Mouse (Mus musculus): ENCODE measurements around the gene Mex3b. TPM values are rescaled to one million over a fixed set of nuclear protein-coding genes. Genes with fewer than 3 reads are reported as not detected.

Gene Mex3b
- polyA plus RNA-seq, 1 experiment, result 0.01 TPM

- H3K4me3 ChIP-seq (replicated peaks), result no peak overlapping the region
- H3K27me3 ChIP-seq (ENCODE audit: control insufficient read depth), result no peaks in the 10 kb centered on the region
- no peaks in the 10 kb centered on the region for H3K4me1 ChIP-seq (ENCODE audit: control insufficient read depth)
- no peaks in the 10 kb centered on the region for H3K36me3 ChIP-seq (ENCODE audit: control insufficient read depth)
- no peak for TF ChIP-seq GATA1 (IDR thresholded peaks at IDR 0.05; ENCODE audit: low read length)
- TF ChIP-seq TAL1 (IDR thresholded peaks at IDR 0.05; ENCODE audit: low read length), result no peak
- H3K9me3 ChIP-seq (ENCODE audit: control insufficient read depth, low read length), result no peaks in the 10 kb centered on the region
These were observed 12.9 kb downstream of the Mex3b start for GRCm38 (mm10) chr7:82880016-82880415.

- Histone ChIP-seq H3K27me3 (ENCODE audit: control insufficient read depth) (no peaks in the 10 kb centered on the region), H3K4me1 (ENCODE audit: control insufficient read depth) (no peaks in the 10 kb centered on the region), H3K9me3 (ENCODE audit: control insufficient read depth, low read length) (no peaks in the 10 kb centered on the region), H3K4me3 (replicated peaks) (no peak overlapping the region), H3K36me3 (ENCODE audit: control insufficient read depth) (no peaks in the 10 kb centered on the region)
- TF ChIP-seq TAL1 (IDR thresholded peaks at IDR 0.05; ENCODE audit: low read length) (no peak), GATA1 (IDR thresholded peaks at IDR 0.05; ENCODE audit: low read length) (no peak)
These were observed 13.6 kb downstream of the Mex3b start for GRCm38 (mm10) chr7:82880700-82881099.

- TF ChIP-seq TAL1 (IDR thresholded peaks at IDR 0.05; ENCODE audit: low read length), result no peak
- TF ChIP-seq GATA1 (IDR thresholded peaks at IDR 0.05; ENCODE audit: low read length), result no peak
- Histone ChIP-seq H3K4me3 (replicated peaks) (no peak overlapping the region), H3K4me1 (ENCODE audit: control insufficient read depth) (no peaks in the 10 kb centered on the region), H3K9me3 (ENCODE audit: control insufficient read depth, low read length) (no peaks in the 10 kb centered on the region), H3K27me3 (ENCODE audit: control insufficient read depth) (no peaks in the 10 kb centered on the region), H3K36me3 (ENCODE audit: control insufficient read depth) (no peaks in the 10 kb centered on the region)
These were observed 23.3 kb downstream of the Mex3b start for GRCm38 (mm10) chr7:82890317-82890850.

- no peak for TF ChIP-seq TAL1 (IDR thresholded peaks at IDR 0.05; ENCODE audit: low read length)
- H3K27me3 ChIP-seq (ENCODE audit: control insufficient read depth), result no peaks in the 10 kb centered on the region
- no peaks in the 10 kb centered on the region for H3K4me1 ChIP-seq (ENCODE audit: control insufficient read depth)
- H3K9me3 ChIP-seq (ENCODE audit: control insufficient read depth, low read length), result no peaks in the 10 kb centered on the region
- no peak overlapping the region for H3K4me3 ChIP-seq (replicated peaks)
- no peaks in the 10 kb centered on the region for H3K36me3 ChIP-seq (ENCODE audit: control insufficient read depth)
These were observed 23.9 kb downstream of the Mex3b start for GRCm38 (mm10) chr7:82890875-82891515.

- TF ChIP-seq TAL1 (IDR thresholded peaks at IDR 0.05; ENCODE audit: low read length) (no peak), GATA1 (IDR thresholded peaks at IDR 0.05; ENCODE audit: low read length) (no peak)
- H3K36me3 ChIP-seq (ENCODE audit: control insufficient read depth), result no peaks in the 10 kb centered on the region
- H3K27me3 ChIP-seq (ENCODE audit: control insufficient read depth), result no peaks in the 10 kb centered on the region
- no peak overlapping the region for H3K4me3 ChIP-seq (replicated peaks)
- no peaks in the 10 kb centered on the region; the same call in 1 of the 2 replicates for H3K9me3 ChIP-seq (ENCODE audit: control insufficient read depth, low read length)
- H3K4me1 ChIP-seq (ENCODE audit: control insufficient read depth), result no peaks in the 10 kb centered on the region
These were observed 27.2 kb downstream of the Mex3b start for GRCm38 (mm10) chr7:82894366-82894765.

GRCm38 (mm10) chr7:82895606-82896005, 28.5 kb downstream of the Mex3b start:
- no peak overlapping the region for H3K4me3 ChIP-seq (replicated peaks)
- no peaks in the 10 kb centered on the region; the same call in 1 of the 2 replicates for H3K9me3 ChIP-seq (ENCODE audit: control insufficient read depth, low read length)
- H3K27me3 ChIP-seq (ENCODE audit: control insufficient read depth), result no peaks in the 10 kb centered on the region
- no peaks in the 10 kb centered on the region for H3K4me1 ChIP-seq (ENCODE audit: control insufficient read depth)
- no peaks in the 10 kb centered on the region for H3K36me3 ChIP-seq (ENCODE audit: control insufficient read depth)
- TF ChIP-seq TAL1 (IDR thresholded peaks at IDR 0.05; ENCODE audit: low read length), result no peak
- TF ChIP-seq GATA1 (IDR thresholded peaks at IDR 0.05; ENCODE audit: low read length), result no peak

- H3K4me1 ChIP-seq (ENCODE audit: control insufficient read depth), result no peaks in the 10 kb centered on the region
- H3K9me3 ChIP-seq (ENCODE audit: control insufficient read depth, low read length), result no peaks in the 10 kb centered on the region; the same call in 1 of the 2 replicates
- no peak for TF ChIP-seq GATA1 (IDR thresholded peaks at IDR 0.05; ENCODE audit: low read length)
- TF ChIP-seq TAL1 (IDR thresholded peaks at IDR 0.05; ENCODE audit: low read length), result no peak
- no peak overlapping the region for H3K4me3 ChIP-seq (replicated peaks)
- no peaks in the 10 kb centered on the region for H3K27me3 ChIP-seq (ENCODE audit: control insufficient read depth)
- no peaks in the 10 kb centered on the region for H3K36me3 ChIP-seq (ENCODE audit: control insufficient read depth)
These were observed 29.6 kb downstream of the Mex3b start for GRCm38 (mm10) chr7:82896750-82897149.

GRCm38 (mm10) chr7:82899459-82900297, 32.5 kb downstream of the Mex3b start:
- no peak for TF ChIP-seq TAL1 (IDR thresholded peaks at IDR 0.05; ENCODE audit: low read length)
- no peak for TF ChIP-seq GATA1 (IDR thresholded peaks at IDR 0.05; ENCODE audit: low read length)
- Histone ChIP-seq H3K4me3 (replicated peaks) (no peak overlapping the region), H3K27me3 (ENCODE audit: control insufficient read depth) (no peaks in the 10 kb centered on the region), H3K4me1 (ENCODE audit: control insufficient read depth) (no peaks in the 10 kb centered on the region), H3K36me3 (ENCODE audit: control insufficient read depth) (no peaks in the 10 kb centered on the region), H3K9me3 (ENCODE audit: control insufficient read depth, low read length) (no peaks in the 10 kb centered on the region; the same call in 1 of the 2 replicates)

GRCm38 (mm10) chr7:82903006-82903405, 35.9 kb downstream of the Mex3b start:
- H3K9me3 ChIP-seq (ENCODE audit: control insufficient read depth, low read length), result no peaks in the 10 kb centered on the region; the same call in 1 of the 2 replicates
- H3K36me3 ChIP-seq (ENCODE audit: control insufficient read depth), result no peaks in the 10 kb centered on the region
- H3K4me1 ChIP-seq (ENCODE audit: control insufficient read depth), result no peaks in the 10 kb centered on the region
- TF ChIP-seq TAL1 (IDR thresholded peaks at IDR 0.05; ENCODE audit: low read length), result no peak
- TF ChIP-seq GATA1 (IDR thresholded peaks at IDR 0.05; ENCODE audit: low read length), result no peak
- H3K27me3 ChIP-seq (ENCODE audit: control insufficient read depth), result no peaks in the 10 kb centered on the region
- H3K4me3 ChIP-seq (replicated peaks), result no peak overlapping the region
